Mouse (Mus musculus) limb, embryonic 11.5 days (tissue): Measurements from ENCODE around the gene Adamtsl5. TPM values are rescaled to one million over a fixed set of nuclear protein-coding genes. Genes with fewer than 3 reads are reported as not detected.

ENCODE experiments used
- ATAC-seq: fragments of 200-750 bp; cut with Nextera tagmentation; 2 replicates; pipeline ENCODE4 v1.8.0; 2017; ENCODE audit warnings: low read depth; ENCODE audit not compliant: insufficient number of reproducible peaks, low FRiP score, low TSS enrichment
- DNase-seq: peaks from one replicate; pipeline ENCODE4 v3.0.0-alpha.2; 2015; ENCODE audit warnings: low spot score
- H3K27ac ChIP-seq: fragments of 300-500 bp; sonication (generic); replicated peaks from 2 replicates; pipeline ENCODE4 v1.5.1; 2014; ENCODE audit warnings: low read depth, mild to moderate bottlenecking, low read length
- H3K27me3 ChIP-seq: fragments of 300-500 bp; sonication (generic); 2 replicates; pipeline ENCODE4 v1.6.1; 2014; ENCODE audit warnings: mild to moderate bottlenecking, low read length, mixed read lengths; ENCODE audit not compliant: control insufficient read depth, insufficient read depth
- H3K36me3 ChIP-seq: fragments of 300-500 bp; sonication (generic); 2 replicates; pipeline ENCODE4 v1.6.1; 2014; ENCODE audit warnings: mild to moderate bottlenecking, low read length, moderate library complexity, mixed read lengths; ENCODE audit not compliant: control insufficient read depth, insufficient read depth
- H3K4me1 ChIP-seq: fragments of 300-500 bp; sonication (generic); 2 replicates; pipeline ENCODE4 v1.6.1; 2014; ENCODE audit warnings: low read length, mixed read lengths; ENCODE audit not compliant: control insufficient read depth, insufficient read depth
- H3K4me2 ChIP-seq: fragments of 300-500 bp; sonication (generic); 2 replicates; pipeline ENCODE4 v1.6.1; 2014; ENCODE audit warnings: low read depth, mild to moderate bottlenecking, moderate library complexity; ENCODE audit not compliant: severe bottlenecking
- H3K4me3 ChIP-seq: fragments of 300-500 bp; sonication (generic); 2 replicates; pipeline ENCODE4 v1.5.1; 2014; ENCODE audit warnings: low read depth, low read length
- H3K9ac ChIP-seq: fragments of 300-500 bp; sonication (generic); 2 replicates; pipeline ENCODE4 v1.6.1; 2014; ENCODE audit warnings: mild to moderate bottlenecking, low read length
- H3K9me3 ChIP-seq: fragments of 300-500 bp; sonication (generic); 2 replicates; pipeline ENCODE4 v1.6.1; 2016; ENCODE audit warnings: low read length; ENCODE audit not compliant: control insufficient read depth
- WGBS: fragments of 180-500 bp; shearing (Covaris S2); extraction: QIAGEN DNeasy Blood & Tissue Kit; methylation state at CpG from one replicate; pipeline ENCODE4 v1.1.7; 2014; 5-methylcytosine and 5-hydroxymethylcytosine counted together
- polyA plus RNA-seq: library from polyadenylated mRNA; unstranded; fragments of >200 nt; fragmentation: Nextera tagmentation; extraction: Ambion mirVana; gene quantifications from 2 replicates; pipeline ENCODE4 v1.2.1, GENCODE M21; 2014

The Adamtsl5 gene
- polyA plus RNA-seq, 1 experiment from 2014 or later, result 0.28 TPM

DNA sequence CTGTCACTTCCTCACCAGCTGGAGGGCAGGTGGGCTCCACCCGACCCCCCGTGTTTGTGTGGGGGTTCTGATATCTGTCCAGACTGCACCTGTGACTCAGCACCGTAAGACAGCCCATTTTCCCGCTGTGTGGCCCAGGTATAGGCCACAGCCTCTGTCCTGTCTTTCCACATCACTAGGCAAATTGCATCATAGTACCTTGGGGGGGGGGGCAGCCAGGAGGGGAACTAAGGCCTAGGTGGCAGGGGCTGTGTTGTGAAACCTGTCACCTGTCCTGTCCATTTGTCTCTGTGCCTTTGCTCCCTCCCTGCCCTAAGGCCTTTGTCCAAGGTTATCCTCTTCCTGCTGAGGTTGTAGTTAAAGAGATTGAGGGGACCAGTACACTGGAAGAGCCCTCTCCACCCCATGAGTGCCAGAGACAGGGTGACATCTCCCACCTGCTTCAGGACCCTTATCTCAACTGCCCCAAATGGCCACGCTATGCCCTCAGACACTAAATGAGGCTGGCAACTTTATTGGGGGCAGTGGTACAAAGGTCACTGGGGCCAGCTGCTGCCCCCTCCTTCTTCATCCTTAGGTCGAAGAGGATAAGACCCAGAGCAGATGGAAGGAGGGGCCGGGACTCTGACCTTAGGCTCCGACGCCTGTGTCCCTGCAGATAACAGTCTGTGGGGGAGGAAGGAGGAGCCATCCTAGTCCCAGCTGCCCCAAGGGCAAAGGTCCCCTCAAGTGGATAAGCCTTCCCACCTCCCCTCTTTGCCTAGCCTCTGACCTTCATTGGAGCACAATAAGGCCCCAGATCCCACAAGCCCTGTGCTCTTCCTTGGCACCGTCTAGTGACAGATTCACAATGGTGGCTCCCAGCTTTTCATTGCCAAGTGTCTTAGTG is 16.3 kb downstream of the Adamtsl5 start:
- no peak for ATAC-seq
- no peak overlapping the region for H3K4me3 ChIP-seq
- H3K36me3 ChIP-seq, result no peaks in the 10 kb centered on the region
- no peak overlapping the region for H3K9ac ChIP-seq
- no peaks in the 10 kb centered on the region for H3K9me3 ChIP-seq
- H3K27me3 ChIP-seq, result peaks cover 3% of the 10 kb centered on the region; the same call in 1 of the 2 replicates
- peaks cover 13% of the 10 kb centered on the region for H3K4me1 ChIP-seq
- H3K27ac ChIP-seq, result no peak overlapping the region
- DNase-seq, result no peak
- WGBS, result 53% methylated on average over 10 of the region's 10 CpGs
- H3K4me2 ChIP-seq, result no peak overlapping the region; the same call in 1 of the 2 replicates

DNA sequence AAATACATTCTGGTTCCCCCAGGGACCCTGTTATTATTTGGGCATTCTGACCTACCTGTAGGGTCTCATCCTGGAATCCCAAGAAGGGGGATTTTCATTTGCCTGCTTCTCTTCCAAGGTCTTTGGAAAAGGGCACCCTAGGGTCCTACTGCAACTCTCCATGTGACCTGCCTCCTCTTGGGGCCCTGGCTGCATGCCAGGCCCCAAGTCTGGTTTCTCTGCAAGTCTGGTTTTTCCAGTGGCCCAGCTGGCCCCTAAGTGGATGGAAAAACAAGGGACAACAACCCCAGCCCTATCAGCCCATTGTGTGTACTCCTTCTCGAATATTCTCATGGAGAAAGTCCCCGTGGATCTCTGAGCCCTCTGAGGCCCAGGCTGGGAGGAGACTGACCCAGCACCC is 17.3 kb downstream of the Adamtsl5 start:
- H3K9ac ChIP-seq, result 0 out of 2 replicates have a peak overlapping the region, but pooled peaks have one; percentile 50

DNA sequence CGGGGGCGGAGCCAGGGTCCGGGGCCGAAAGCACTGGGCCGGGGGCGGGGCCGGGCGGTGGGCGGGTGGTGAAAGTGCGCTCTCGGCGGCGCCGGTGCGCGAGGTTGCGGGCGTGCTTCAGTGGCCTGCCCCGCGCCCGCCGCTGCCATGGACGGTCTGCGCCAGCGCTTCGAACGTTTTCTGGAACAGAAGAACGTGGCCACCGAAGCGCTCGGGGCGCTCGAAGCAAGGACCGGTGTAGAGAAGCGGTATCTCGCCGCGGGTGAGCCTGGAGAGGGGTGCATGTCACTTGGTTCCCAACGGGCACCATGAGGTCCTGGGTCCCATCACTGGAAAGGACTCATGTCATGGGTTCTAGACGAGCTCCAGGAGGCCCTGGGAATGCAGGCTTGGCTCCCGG is 18.1 kb downstream of the Adamtsl5 start:
- Histone ChIP-seq H3K4me2 (peak overlapping the region; percentile 88), H3K4me3 (peak overlapping the region; percentile 42), H3K9ac (peak overlapping the region; percentile 50; the same call in 1 of the 2 replicates), H3K36me3 (no peaks in the 10 kb centered on the region), H3K27me3 (peaks cover 3% of the 10 kb centered on the region; the same call in 1 of the 2 replicates), H3K27ac (no peak overlapping the region), H3K4me1 (peaks cover 13% of the 10 kb centered on the region), H3K9me3 (no peaks in the 10 kb centered on the region)
- ATAC-seq, result no peak
- no peak for DNase-seq
- WGBS, result 1% methylated on average over 39 of the region's 41 CpGs

More for the DNA sequence above, 17.3 kb downstream of the Adamtsl5 start:
- no peaks in the 10 kb centered on the region for H3K9me3 ChIP-seq
- peaks cover 3% of the 10 kb centered on the region; the same call in 1 of the 2 replicates for H3K27me3 ChIP-seq
- H3K4me3 ChIP-seq, result no peak overlapping the region; the same call in 1 of the 2 replicates
- no peaks in the 10 kb centered on the region for H3K36me3 ChIP-seq
- WGBS, result 77% methylated on average over 2 of the region's 2 CpGs
- DNase-seq (no peak), ATAC-seq (no peak)
- peaks cover 13% of the 10 kb centered on the region for H3K4me1 ChIP-seq
- H3K4me2 ChIP-seq, result no peak overlapping the region; the same call in 1 of the 2 replicates
- no peak overlapping the region for H3K27ac ChIP-seq

DNA sequence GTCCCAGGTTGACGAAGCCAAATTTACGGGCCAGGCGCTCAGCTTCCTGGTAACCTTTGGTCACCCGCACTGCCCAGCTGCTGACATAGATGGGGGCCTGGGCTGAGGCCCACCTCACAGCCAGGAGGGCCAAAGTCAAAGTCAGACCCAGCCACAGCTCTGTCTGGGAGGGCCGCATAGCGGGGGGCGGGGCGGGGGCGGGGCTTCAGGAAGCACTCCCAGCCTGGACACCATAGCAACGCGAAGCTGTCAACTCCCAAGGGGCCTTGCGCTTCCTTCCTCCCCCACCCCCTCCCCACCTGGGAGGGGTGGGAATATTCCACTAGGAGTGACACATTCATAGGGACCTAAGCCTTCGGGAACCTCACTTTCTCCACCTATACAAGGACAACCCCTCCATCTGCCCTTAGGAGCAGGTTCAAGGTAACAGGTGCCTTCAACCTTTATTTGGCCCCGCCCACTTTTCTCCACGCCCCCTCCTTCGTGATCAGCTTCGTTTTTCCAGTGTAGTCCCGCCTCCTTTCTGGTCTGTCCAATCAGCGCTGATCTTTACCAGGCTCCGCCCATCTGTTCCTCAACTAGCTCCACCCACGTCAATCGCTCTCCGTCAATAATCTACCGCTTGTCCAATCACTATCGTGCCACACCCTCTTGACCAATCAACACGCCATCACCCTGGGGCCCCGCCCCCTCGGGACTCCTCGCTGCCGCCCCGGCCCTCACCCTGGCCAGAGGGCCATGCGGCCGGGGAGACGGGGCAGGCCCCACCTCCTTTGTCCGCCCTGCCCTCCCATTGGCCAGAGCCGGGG is 18.7 kb downstream of the Adamtsl5 start, which contains the start of the genes Pcsk4 and Reep6:
Gene Pcsk4, minus strand, starts transcription at position 226 of the 809 bp plus-strand sequence.
Gene Reep6, plus strand, starts transcription at position 681 of the 809 bp plus-strand sequence.
- Histone ChIP-seq H3K4me2 (peak within 1 kb of the TSS; percentile 88), H3K27ac (no peak within 1 kb of the TSS), H3K36me3 (no peaks in the 10 kb centered on the region), H3K9ac (peak within 1 kb of the TSS; percentile 50; the same call in 1 of the 2 replicates), H3K4me3 (peak within 1 kb of the TSS; percentile 42), H3K4me1 (peaks cover 13% of the 10 kb centered on the region), H3K27me3 (peaks cover 3% of the 10 kb centered on the region; the same call in 1 of the 2 replicates), H3K9me3 (no peaks in the 10 kb centered on the region)
- ATAC-seq, result peak; percentile 90
- WGBS, result 5% methylated on average over 36 of the region's 36 CpGs
- peak; percentile 95 for DNase-seq

DNA sequence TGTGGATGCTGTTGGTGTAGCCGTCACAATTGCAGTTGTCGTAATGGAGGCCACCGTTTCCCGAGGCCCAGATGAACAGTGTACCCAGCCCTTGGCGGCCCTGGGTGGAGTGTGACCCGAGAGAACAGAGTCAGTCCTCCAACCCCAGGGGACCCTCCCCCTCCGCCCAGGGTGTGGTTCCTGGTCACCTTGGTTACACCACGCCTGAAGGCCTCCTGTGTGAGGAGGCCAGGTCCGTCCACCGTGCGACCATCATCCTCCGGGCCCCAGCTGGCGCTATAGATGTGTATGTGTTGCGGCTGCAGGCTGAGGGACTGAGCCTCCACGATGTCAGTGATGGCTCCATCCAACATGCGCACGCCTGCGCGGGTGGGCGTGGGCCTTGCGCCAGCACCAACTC is 23.2 kb downstream of the Adamtsl5 start:
- DNase-seq (no peak), ATAC-seq (no peak)
- Histone ChIP-seq H3K9me3 (no peaks in the 10 kb centered on the region), H3K36me3 (no peaks in the 10 kb centered on the region), H3K4me1 (peaks cover 14% of the 10 kb centered on the region), H3K4me3 (no peak overlapping the region), H3K27me3 (no peaks in the 10 kb centered on the region; the same call in 1 of the 2 replicates), H3K27ac (no peak overlapping the region), H3K4me2 (no peak overlapping the region), H3K9ac (no peak overlapping the region)
- 81% methylated on average over 21 of the region's 21 CpGs for WGBS

DNA sequence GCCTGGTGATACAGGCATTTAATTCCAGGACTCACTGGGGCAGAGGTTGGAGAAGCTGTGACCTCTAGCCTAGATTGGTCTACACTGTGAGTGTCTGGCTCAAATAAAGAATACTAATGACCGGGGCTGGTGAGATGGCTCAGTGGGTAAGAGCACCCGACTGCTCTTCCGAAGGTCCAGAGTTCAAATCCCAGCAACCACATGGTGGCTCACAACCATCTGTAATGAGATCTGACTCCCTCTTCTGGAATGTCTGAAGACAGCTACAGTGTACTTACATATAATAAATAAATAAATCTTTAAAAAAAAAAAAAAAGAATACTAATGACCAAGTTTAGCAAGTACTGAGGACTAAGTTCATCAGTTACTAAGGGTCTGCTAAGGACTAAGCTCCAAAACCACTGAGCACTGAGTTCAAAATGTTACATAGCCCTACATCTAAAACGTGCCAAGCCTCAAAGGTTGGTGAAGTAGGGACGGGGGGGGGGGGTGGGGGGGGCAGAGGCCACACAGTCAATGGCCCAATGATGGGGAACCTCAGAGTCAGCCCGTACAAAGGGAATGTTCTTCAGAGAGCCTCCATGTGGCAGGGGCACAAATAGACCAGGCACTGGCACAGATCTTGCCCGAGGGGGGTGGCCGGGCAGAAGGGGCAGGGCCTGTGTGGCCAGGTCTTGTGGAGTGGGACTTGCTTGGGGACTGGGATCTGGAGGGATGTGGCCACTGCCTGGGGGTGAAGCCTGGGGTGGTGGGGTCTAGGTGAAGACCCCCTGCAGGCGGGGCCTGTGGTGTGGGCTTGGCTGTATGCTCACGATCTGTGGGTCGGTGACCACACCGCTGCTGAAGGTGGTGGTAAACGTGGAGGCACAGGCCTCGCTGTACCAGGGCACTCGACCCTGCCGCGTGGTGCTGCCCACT is 23.8 kb downstream of the Adamtsl5 start:
- Histone ChIP-seq H3K4me2 (peak overlapping the region; percentile 89), H3K27ac (no peak overlapping the region)
- DNase-seq, result no peak

DNA sequence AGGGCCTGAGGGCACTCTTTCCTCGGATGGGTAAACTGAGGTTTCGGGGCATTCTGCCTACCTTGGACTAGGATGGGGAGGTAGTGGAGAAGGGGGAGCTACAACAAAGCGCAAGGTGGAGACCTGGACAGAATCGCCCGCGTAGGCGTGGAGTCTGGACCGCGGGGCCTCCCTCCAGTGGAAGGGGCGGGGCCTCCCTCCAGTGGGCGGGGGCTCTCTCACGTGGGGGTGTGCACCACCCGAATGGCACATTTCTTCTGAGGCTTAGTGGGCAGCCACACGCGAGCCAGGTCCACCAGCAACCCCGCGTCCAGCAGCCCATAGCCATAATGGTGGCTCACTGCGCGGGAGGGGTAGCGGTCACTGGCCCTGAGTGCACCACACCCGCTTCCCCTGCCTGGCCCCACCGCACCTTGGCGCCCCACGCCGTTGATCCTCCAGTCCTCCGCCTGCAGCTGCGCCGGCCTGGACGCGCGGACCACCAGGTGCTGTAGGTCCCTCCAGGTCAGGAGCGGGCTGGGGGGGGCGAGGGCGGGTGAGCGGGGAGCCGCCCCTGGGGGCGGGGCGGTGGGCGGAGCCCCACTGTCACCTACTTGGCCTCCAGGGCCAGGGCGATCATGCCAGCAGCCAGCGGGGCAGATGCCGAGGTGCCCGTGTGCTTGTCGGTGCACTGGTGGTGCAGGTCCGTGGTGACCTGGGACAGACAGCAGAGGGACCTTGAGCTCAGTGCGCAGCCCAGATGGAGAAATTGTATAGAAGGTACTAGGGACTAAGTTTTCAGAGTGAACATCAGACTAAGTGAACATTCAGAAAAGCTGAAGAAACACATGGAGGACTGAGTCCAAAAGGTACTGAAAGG is 24.7 kb downstream of the Adamtsl5 start:
- WGBS, result 2% methylated on average over 46 of the region's 46 CpGs
- Histone ChIP-seq H3K36me3 (no peaks in the 10 kb centered on the region; the same call in 1 of the 2 replicates), H3K27ac (no peak overlapping the region), H3K4me2 (peak overlapping the region; percentile 89), H3K27me3 (no peaks in the 10 kb centered on the region; the same call in 1 of the 2 replicates), H3K9ac (peak overlapping the region; percentile 4), H3K4me3 (peak overlapping the region; percentile 51), H3K4me1 (peaks cover 13% of the 10 kb centered on the region), H3K9me3 (no peaks in the 10 kb centered on the region)
- ATAC-seq, result peak; percentile 28; the same call in 1 of the 2 replicates
- peak; percentile 67 for DNase-seq

More for the DNA sequence above, 23.8 kb downstream of the Adamtsl5 start:
- Histone ChIP-seq H3K4me3 (peak overlapping the region; percentile 51), H3K27me3 (no peaks in the 10 kb centered on the region; the same call in 1 of the 2 replicates), H3K9ac (no peak overlapping the region), H3K9me3 (no peaks in the 10 kb centered on the region), H3K36me3 (no peaks in the 10 kb centered on the region), H3K4me1 (peaks cover 14% of the 10 kb centered on the region)
- WGBS, result 76% methylated on average over 17 of the region's 17 CpGs
- no peak for ATAC-seq
